Mouse (Mus musculus) midbrain, embryonic 16.5 days (tissue): ENCODE measurements around the gene Gm13278. TPM values are rescaled to one million over a fixed set of nuclear protein-coding genes. Genes with fewer than 3 reads are reported as not detected.

Experiments used
- ATAC-seq: fragments of 200-750 bp; cut with Nextera tagmentation; 2 replicates; pipeline ENCODE4 v1.8.0; 2017; ENCODE audit warnings: moderate TSS enrichment
- H3K27ac ChIP-seq: fragments of 300-500 bp; sonication (generic); 2 replicates; pipeline ENCODE4 v1.5.1; 2014; ENCODE audit warnings: mild to moderate bottlenecking, low read length, mixed read lengths
- H3K27me3 ChIP-seq: fragments of 300-500 bp; sonication (generic); 2 replicates; pipeline ENCODE4 v1.6.1; 2014; ENCODE audit warnings: low read depth, low read length, mixed read lengths; ENCODE audit not compliant: control insufficient read depth, insufficient read depth
- H3K36me3 ChIP-seq: fragments of 300-500 bp; sonication (generic); 2 replicates; pipeline ENCODE4 v1.6.1; 2014; ENCODE audit warnings: mild to moderate bottlenecking, low read length, moderate library complexity, mixed read lengths; ENCODE audit not compliant: control insufficient read depth, insufficient read depth
- H3K4me1 ChIP-seq: fragments of 300-500 bp; sonication (generic); 2 replicates; pipeline ENCODE4 v1.6.1; 2014; ENCODE audit warnings: mild to moderate bottlenecking, low read length, mixed read lengths; ENCODE audit not compliant: control insufficient read depth, insufficient read depth
- H3K4me2 ChIP-seq: fragments of 300-500 bp; sonication (generic); 2 replicates; pipeline ENCODE4 v1.6.1; 2014; ENCODE audit warnings: mild to moderate bottlenecking, low read length, mixed read lengths
- H3K4me3 ChIP-seq: fragments of 300-500 bp; sonication (generic); 2 replicates; pipeline ENCODE4 v1.5.1; 2014; ENCODE audit warnings: low read depth, mild to moderate bottlenecking, low read length, moderate library complexity, mixed read lengths
- H3K9ac ChIP-seq: fragments of 300-500 bp; sonication (generic); 2 replicates; pipeline ENCODE4 v1.6.1; 2014; ENCODE audit warnings: low read depth, low read length, mixed read lengths
- H3K9me3 ChIP-seq: fragments of 300-500 bp; sonication (generic); replicated peaks from 2 replicates; pipeline ENCODE4 v1.6.1; 2014; ENCODE audit warnings: mild to moderate bottlenecking, low read length, mixed read lengths; ENCODE audit not compliant: control insufficient read depth, poor library complexity, severe bottlenecking
- WGBS: fragments of 180-500 bp; shearing (Covaris S2); extraction: QIAGEN DNeasy Blood & Tissue Kit; methylation state at CpG from one replicate; pipeline ENCODE4 v1.1.7; 2014; 5-methylcytosine and 5-hydroxymethylcytosine counted together
- polyA plus RNA-seq: library from polyadenylated mRNA; unstranded; fragments of >200 nt; fragmentation: Nextera tagmentation; extraction: Ambion mirVana; gene quantifications from 2 replicates; pipeline ENCODE4 v1.2.1, GENCODE M21; 2015

Gene Gm13278
- polyA plus RNA-seq, 1 experiment from 2014 or later = not detected

GRCm38 (mm10) chr4:88841438-88841911 is 50.1 kb downstream of the Gm13278 start, which contains the start of gene Ifna4:
Gene Ifna4, plus strand, starts transcription at chr4:88841861.
- WGBS = 50% methylated on average over 2 of the region's 2 CpGs
- Histone ChIP-seq H3K4me3 (no peak within 1 kb of the TSS), H3K36me3 (no peaks in the 10 kb centered on the region), H3K4me2 (no peak within 1 kb of the TSS), H3K27ac (no peak within 1 kb of the TSS), H3K9me3 (no peaks in the 10 kb centered on the region), H3K27me3 (no peaks in the 10 kb centered on the region), H3K4me1 (no peaks in the 10 kb centered on the region), H3K9ac (no peak within 1 kb of the TSS)
- ATAC-seq = no peak

Other genes with a start within 250 kb of the Gm13278 start
- gene Ifna15, start 233.3 kb upstream of the Gm13278 start, polyA plus RNA-seq = not detected in 2 replicates
- gene Ifna14, start 219.8 kb upstream of the Gm13278 start, polyA plus RNA-seq = not detected in 2 replicates
- not detected in 2 replicates for gene Ifna9, start 199.2 kb upstream of the Gm13278 start, polyA plus RNA-seq
- not detected in 2 replicates for gene Ifna12, start 188.2 kb upstream of the Gm13278 start, polyA plus RNA-seq
- gene C87499, start 157.1 kb upstream of the Gm13278 start, polyA plus RNA-seq = not detected in 2 replicates
- not detected in 2 replicates for gene Ifna13, start 147.1 kb upstream of the Gm13278 start, polyA plus RNA-seq
- not detected in 2 replicates for gene Ifna16, start 114.6 kb upstream of the Gm13278 start, polyA plus RNA-seq
- not detected in 2 replicates for gene Ifna2, start 107.6 kb upstream of the Gm13278 start, polyA plus RNA-seq
- not detected in 2 replicates for gene Ifnab, start 100.2 kb upstream of the Gm13278 start, polyA plus RNA-seq
- gene Gm26566, start 69.7 kb upstream of the Gm13278 start, polyA plus RNA-seq = 1.3 and 1.7 TPM in 2 replicates
- gene Klhl9, start 69.1 kb upstream of the Gm13278 start, polyA plus RNA-seq = 115 and 125 TPM in 2 replicates
- gene Gm13271, start 36.7 kb upstream of the Gm13278 start, polyA plus RNA-seq = not detected in 2 replicates
- gene Gm13283, start 31.4 kb upstream of the Gm13278 start, polyA plus RNA-seq = not detected in 2 replicates
- not detected in 2 replicates for gene Gm13290, start 17.7 kb upstream of the Gm13278 start, polyA plus RNA-seq
- gene Gm13289, start 14.6 kb upstream of the Gm13278 start, polyA plus RNA-seq = not detected in 2 replicates
- gene Gm13272, start 11.7 kb upstream of the Gm13278 start, polyA plus RNA-seq = not detected in 2 replicates
- not detected in 2 replicates for gene Ifnz, start 9.4 kb upstream of the Gm13278 start, polyA plus RNA-seq
- gene Gm13276, start 5.8 kb upstream of the Gm13278 start, polyA plus RNA-seq = not detected in 2 replicates
- not detected in 2 replicates for gene Gm13277, start 2.9 kb upstream of the Gm13278 start, polyA plus RNA-seq
- not detected in 2 replicates for gene Gm13275, start 2.9 kb downstream of the Gm13278 start, polyA plus RNA-seq
- gene Gm13279, start 5.8 kb downstream of the Gm13278 start, polyA plus RNA-seq = not detected in 2 replicates
- gene Gm13285, start 8.1 kb downstream of the Gm13278 start, polyA plus RNA-seq = not detected in 2 replicates
- gene Gm13287, start 11.7 kb downstream of the Gm13278 start, polyA plus RNA-seq = not detected in 2 replicates
- not detected in 2 replicates for gene Gm13288, start 14.0 kb downstream of the Gm13278 start, polyA plus RNA-seq
- not detected in 2 replicates for gene Ifna7, start 24.7 kb downstream of the Gm13278 start, polyA plus RNA-seq
- gene Ifna11, start 28.4 kb downstream of the Gm13278 start, polyA plus RNA-seq = not detected in 2 replicates
- gene Ifna6, start 35.9 kb downstream of the Gm13278 start, polyA plus RNA-seq = not detected in 2 replicates
- not detected in 2 replicates for gene Ifna5, start 44.0 kb downstream of the Gm13278 start, polyA plus RNA-seq
- not detected in 2 replicates for gene Ifna4, start 50.3 kb downstream of the Gm13278 start, polyA plus RNA-seq
- gene Ifna1, start 58.5 kb downstream of the Gm13278 start, polyA plus RNA-seq = not detected in 2 replicates
- gene Ifne, start 88.7 kb downstream of the Gm13278 start, polyA plus RNA-seq = not detected in 2 replicates